Mouse (Mus musculus) CD4-positive, CD25-positive, alpha-beta regulatory T cell (primary cell): ENCODE measurements around the gene Hnrnph2. TPM values are rescaled to one million over a fixed set of nuclear protein-coding genes. Genes with fewer than 3 reads are reported as not detected.

Source experiments
- polyA plus RNA-seq: library from polyadenylated mRNA; unstranded; fragments of 100-300 nt; shearing (Covaris generic); gene quantifications from one replicate; pipeline ENCODE4 v1.2.1, GENCODE M21; 2017

Gene Hnrnph2
- polyA plus RNA-seq = 115 TPM

DNA sequence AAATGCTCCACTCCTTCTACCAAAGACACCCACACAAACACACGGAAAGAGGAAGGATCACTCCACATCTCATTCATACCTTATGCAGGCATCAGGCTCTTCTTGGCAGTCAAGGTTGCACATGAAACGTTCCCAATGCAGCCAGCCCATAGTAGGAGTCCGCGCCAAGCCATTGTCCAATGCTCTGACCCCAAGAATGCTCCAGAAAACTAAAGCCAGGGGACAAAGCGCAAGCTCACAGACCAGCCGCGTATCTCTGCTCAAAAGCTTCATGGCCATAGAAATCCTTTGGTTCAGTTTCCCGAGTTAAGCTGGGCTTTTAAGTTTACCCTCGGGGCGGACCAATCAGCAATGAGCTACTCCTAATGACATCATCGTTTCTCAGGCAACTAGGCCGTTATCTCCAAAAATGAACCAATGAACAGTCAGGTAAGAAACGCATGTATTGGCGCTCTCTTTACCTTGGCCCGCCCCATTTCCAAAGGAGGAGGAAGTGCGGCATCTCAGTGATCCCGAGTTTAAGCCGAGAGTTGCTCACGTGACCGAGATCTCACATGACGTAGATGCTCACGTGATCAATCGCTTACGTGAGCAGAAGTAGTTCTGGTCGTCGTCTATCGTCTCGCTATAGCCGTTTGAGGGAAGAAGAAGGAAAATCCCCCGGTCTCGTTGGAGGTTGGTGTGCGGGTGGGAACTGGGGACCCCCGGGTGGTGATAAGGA, at the start of gene Hnrnph2, which contains the start of gene Gla:
Gene Hnrnph2, plus strand, starts transcription at position 521 of the 721 bp plus-strand sequence.
Gene Gla, minus strand, starts transcription at position 467 of the 721 bp plus-strand sequence.

DNA sequence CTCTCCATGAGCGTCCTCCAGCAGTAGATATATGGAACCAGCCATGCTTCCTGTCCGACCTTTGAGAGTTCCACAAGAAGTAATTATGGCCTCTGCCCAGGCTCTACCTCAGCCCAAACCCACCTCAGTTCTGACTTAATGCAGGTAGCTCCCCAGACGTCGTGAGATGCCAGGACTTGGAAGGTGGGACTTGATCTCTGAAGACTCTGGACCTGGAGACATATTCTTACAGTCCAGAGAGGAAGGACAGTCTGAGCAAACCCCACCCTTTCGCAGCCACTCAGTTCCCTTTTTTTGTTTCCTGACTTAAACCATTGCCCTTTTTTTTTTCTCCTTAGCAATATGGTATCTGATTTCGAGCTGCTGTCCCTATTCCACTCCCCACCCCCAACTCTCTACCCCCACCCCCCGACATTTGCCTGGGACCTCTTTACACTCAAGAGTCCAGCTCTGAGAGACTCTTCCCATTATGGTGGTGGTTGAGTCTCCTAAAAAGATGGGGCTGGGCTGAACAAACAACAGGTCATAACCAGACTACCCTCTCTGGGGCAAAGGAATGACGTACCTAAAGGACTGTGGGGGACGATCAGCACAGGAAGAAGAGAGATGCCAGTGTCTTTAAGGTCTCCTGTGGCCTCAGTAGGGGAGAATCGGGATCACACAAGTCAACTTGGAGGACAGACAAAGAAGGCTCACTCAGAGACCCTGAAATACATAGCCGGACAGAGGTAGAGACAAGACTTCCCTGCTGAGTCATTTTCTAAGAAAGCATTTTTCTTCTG, 17.9 kb upstream of the Hnrnph2 start, which contains the start of gene Btk:
Gene Btk, minus strand, starts transcription at position 683 of the 782 bp plus-strand sequence.

DNA sequence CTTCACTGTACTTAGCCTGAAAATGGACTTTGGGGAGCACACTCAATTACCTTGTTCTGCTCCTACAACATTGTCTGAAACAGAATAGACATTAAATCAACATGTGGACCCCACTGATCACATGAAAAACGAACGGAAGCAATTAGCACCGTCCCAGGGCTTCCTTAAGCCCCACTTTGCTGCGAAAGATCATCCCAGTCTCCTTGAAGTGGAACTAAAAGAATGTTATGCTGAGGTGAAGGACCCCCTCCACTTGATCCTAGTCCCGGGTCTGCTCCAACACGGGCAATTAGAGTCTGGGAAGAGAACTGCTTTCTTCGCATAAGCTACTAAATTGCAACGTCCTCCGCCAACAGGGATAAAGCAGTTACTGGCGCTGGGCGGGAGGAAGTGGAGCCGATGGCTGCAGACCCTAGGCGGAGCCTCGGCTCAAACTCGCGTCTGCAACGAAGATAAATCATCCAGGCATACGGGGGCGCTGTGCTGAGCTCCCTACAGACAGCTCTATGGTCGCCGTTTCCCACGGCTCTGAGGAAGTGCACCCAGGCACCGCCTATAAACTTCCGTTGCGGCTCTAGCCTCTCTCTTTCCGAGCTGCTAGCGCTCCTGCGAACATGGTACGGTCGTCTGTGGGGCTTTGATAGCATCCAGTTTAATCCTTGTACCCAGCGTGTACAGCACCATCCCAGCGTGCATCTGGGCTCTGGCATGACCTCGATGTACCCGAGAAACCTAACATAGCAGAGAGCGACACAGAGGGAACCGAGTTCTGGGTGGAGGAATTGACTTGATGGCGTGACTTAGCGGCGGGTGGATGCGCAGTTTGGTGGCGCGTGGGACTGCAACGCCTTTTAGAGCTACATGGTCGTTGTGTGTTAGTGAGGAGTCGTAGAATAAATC, 15.6 kb upstream of the Hnrnph2 start, which contains the start of gene Rpl36a:
Gene Rpl36a, plus strand, starts transcription at position 552 of the 900 bp plus-strand sequence.

Other genes with a start within 250 kb of the Hnrnph2 start
- 0.04 TPM for gene Drp2, start 196.6 kb upstream of the Hnrnph2 start, polyA plus RNA-seq
- gene Taf7l, start 124.7 kb upstream of the Hnrnph2 start, polyA plus RNA-seq = not detected
- gene Timm8a1, start 59.3 kb upstream of the Hnrnph2 start, polyA plus RNA-seq = 46.8 TPM
- gene Btk, start 17.6 kb upstream of the Hnrnph2 start, polyA plus RNA-seq = 1.3 TPM
- 303 TPM for gene Rpl36a, start 15.5 kb upstream of the Hnrnph2 start, polyA plus RNA-seq
- gene Gla, start 54 bp upstream of the Hnrnph2 start, polyA plus RNA-seq = 3.8 TPM
- gene Armcx4, start 85.3 kb downstream of the Hnrnph2 start, polyA plus RNA-seq = 0.32 TPM
- 2.1 TPM for gene Armcx1, start 116.8 kb downstream of the Hnrnph2 start, polyA plus RNA-seq
- gene Armcx6, start 150.2 kb downstream of the Hnrnph2 start, polyA plus RNA-seq = 2.5 TPM
- gene Armcx3, start 155.4 kb downstream of the Hnrnph2 start, polyA plus RNA-seq = 15.3 TPM
- 11.0 TPM for gene Armcx2, start 208.0 kb downstream of the Hnrnph2 start, polyA plus RNA-seq